Mouse (Mus musculus) lung, postnatal 14 days (tissue): ENCODE data around the gene Plxnb1.
A peak's percentile ranks its signal among the peaks of the same experiment; 100 is the strongest.

Experiments used
- DNase-seq: peaks from one replicate; pipeline ENCODE4 v3.0.0; 2021

The Plxnb1 gene

DNA sequence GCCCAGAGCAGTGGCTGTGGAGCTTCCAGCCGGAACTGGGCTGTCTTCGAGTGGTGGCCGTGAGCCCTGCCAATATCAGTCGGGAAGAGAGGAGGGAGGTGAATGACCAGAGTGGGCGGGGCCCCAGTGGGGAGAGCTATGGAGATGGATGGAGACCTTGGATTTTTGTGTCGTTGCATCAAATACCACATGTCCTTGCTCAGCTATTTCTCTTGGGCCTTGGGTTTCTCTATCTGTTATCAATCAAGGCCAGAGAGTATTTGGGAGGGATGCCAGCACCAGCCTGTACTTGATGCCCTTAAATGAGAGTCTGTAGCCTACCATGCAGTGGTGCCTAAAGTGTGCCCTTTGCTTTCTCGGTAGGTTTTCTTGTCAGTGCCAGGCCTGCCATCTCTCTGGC is 8.1 kb downstream of the Plxnb1 start:
- no peak for DNase-seq

DNA sequence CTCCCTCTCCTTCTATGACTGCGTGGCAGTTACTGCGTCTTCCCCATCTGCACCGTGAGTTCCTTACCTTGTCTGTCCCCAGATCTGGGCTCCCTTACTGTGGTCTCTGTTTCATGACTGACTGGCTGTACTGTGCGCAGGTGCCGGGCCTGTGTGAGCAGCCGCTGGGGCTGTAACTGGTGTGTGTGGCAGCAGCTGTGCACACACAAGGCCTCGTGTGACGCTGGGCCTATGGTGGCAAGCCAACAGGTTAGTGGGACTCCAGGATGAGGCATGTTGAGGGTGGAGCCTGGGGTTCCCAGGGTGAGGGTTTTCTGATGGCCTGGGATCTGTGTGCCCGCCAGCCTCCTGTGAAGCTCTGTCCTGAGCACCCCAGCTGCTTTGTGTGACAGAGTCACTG is 8.9 kb downstream of the Plxnb1 start:
- no peak for DNase-seq

DNA sequence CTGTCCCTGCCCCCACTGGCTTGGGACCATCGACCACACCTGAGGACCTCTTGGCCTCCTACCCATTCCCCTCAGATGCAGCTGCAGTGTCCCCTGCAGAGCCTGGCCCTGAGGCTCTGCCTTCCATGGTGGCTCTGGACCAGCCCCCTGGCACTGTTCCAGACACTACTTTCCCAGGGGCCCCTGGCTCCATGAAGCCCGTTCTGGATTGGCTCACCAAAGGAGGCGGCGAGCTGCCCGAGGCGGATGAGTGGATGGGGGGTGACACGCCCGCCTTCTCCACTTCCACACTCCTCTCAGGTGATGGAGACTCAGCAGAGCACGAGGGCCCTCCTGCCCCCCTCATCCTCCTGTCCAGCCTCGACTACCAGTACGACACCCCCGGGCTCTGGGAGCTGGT is 9.8 kb downstream of the Plxnb1 start:
- DNase-seq = peak; percentile 43

DNA sequence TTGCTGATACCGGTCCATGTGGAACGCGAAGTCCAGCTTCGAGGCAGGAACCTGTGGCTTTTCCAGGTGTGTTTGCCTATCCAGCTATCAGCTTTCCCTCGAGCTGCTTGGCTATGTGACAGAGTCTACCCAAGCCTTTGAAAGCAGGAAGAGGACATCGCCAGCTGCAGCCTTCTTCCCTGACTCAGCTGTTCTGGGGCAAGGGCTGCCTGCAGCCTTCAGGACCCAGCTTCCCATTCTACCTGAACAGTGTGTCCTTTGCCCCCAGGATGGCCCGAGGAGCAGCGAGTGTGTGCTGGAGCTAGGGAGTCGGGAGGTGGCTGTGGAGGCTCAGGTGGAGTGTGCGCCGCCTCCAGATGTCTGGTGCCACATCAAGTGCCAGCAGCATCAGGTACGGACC is 10.5 kb downstream of the Plxnb1 start:
- no peak for DNase-seq

DNA sequence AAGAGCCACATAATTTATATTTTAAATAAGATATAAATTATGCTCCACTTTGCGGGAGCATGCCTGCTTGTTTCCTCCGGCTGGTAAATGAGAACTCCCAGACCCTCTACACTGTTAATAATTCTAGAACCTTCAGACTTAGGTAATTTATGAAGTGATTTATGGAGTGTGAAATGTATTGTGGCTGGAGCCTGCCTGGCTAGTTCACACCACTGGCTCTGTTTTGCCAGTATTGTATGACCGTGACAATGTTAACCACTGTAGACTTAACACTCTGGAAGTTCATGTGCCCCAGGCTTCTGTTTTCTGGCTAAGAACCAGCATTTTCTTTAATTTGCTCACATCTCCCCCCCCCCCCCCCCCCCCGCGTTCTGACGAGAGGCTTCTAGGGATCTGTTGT is 12.2 kb downstream of the Plxnb1 start:
- DNase-seq = no peak

DNA sequence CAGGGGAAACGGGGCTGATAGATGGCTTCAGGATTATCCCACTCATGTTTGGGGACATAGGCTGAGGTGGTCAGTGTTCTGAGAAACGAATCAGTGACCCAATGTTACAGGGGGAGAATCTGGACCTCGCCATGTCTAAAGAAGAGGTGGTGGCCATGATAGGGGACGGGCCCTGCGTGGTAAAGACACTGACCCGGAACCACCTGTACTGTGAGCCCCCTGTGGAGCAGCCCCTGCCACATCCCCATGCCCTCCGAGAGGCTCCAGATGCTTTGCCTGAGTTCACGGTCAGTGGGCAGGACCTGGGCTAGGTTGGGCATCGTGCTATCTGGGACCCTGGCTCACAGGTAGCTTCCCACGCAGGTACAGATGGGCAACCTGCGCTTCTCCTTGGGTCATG is 15.1 kb downstream of the Plxnb1 start:
- DNase-seq = no peak

DNA sequence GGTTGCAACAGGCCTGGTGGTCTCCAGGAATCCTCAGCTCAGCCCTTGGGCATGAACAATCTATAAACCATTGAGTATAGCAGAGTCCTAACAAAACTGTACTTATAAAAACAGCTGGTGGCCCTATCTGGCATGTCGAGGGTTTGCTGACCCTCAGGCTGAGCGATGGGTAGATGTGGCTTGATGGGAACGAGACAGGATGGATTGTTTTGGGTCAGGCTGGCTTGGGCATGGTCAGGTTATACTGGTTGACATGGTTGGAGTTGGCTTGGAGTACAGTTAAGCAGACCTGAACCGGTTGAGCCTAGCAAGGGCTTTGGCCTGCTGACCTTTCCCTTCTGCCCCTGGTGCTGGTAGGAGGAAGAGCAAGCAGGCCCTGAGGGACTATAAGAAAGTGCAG is 15.9 kb downstream of the Plxnb1 start:
- DNase-seq = no peak

DNA sequence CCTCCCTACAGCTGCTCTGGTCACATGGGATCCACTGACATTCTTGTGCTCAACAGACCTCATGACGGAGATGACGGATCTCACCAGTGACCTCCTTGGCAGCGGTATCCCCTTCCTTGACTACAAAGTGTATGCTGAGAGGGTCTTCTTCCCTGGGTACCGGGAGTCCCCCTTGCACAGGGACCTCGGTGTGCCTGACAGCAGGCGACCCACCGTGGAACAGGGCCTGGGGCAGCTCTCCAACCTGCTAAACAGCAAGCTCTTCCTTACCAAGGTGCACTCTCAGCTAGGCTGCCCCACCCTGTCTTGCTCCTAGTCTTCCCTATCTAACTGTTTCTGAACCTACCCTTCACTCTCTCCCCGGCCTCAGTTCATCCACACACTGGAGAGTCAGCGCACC is 16.4 kb downstream of the Plxnb1 start:
- DNase-seq = no peak

DNA sequence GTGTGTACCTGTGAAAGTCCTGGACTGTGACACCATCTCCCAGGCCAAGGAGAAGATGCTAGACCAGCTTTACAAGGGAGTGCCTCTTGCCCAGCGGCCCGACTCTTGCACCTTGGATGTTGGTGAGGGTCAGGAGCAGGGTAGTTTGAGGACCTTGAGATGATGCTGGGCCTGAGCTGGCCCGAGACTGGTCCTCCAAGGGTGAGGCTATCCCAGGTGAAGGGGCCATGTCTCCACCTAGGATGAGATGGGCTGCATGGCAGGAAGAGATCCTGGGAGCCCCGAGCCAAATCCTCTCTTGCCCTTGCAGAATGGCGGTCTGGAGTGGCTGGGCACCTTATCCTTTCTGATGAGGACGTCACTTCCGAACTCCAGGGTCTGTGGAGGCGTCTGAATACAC is 18.1 kb downstream of the Plxnb1 start:
- DNase-seq = no peak

DNA sequence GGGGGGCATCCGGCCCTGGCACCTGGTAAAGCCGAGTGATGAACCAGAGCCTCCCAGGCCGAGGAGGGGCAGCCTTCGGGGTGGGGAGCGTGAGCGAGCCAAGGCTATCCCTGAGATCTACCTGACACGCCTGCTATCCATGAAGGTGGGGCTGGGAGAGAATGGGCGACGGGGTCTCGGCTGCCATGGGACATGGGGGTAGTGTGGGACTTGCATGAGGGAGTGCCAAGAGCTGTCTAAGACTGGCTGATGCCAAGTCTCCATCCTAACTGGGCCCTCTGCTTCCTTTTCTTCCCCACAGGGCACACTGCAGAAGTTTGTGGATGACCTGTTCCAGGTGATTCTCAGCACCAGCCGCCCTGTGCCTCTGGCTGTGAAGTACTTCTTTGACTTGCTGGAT is 19.1 kb downstream of the Plxnb1 start:
- no peak for DNase-seq

DNA sequence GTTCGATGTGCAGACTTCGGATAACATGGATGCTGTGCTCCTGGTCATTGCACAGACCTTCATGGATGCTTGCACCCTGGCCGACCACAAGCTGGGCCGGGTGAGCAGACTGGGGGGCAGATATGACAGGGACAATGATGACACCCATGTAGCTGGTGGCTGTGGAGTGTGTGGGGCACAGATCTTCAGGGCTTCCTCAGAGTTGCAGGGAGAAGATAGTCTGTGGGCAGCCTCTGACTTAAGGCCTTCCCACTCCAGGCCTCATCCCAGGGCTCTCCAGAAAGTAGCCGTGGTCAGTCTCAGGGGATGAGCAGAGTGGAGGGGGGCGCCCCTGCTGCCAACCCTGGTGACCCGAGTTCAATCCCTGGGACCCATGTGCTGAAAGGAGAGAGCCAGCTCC is 19.7 kb downstream of the Plxnb1 start:
- no peak for DNase-seq

DNA sequence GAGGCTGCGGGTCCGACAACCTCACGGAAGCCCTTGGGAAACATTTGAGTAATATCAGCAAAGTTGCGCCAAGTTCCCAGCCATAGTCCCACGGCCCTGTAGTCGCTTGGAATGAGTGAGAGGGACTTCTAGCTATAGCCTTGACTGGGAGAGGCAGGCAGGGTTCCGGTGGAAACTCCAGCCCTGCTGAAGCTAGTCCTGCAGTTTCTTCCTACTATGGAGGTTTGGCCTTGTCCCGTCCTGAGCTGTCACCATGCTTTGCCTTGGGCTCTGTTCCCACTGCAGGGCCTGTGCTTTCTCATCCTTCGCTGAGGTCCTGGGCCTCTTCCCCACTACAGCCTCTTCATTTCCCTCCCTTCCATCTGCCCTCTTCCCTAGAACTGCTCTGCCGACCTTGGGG is 21.0 kb downstream of the Plxnb1 start:
- DNase-seq = no peak

DNA sequence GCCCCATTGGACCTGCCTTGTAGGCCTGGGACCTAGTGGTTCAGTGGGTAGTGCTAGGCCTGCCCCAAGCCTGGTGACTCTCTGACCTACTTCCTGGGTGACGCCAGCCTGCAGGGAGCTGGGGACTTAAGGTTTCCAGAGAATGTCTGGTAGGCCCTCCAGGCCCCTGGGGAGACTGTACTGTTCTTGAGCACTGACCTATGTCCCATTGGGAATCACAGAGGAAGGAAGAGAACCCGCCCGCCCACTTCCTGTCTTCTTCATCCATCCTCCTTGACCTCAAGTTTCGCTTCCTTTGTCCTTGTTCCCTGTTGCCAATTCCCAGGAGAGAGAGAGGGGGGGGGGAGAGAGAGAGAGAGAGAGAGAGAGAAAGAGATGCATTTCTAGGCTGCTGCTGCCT is 22.9 kb downstream of the Plxnb1 start:
- peak; percentile 30 for DNase-seq

DNA sequence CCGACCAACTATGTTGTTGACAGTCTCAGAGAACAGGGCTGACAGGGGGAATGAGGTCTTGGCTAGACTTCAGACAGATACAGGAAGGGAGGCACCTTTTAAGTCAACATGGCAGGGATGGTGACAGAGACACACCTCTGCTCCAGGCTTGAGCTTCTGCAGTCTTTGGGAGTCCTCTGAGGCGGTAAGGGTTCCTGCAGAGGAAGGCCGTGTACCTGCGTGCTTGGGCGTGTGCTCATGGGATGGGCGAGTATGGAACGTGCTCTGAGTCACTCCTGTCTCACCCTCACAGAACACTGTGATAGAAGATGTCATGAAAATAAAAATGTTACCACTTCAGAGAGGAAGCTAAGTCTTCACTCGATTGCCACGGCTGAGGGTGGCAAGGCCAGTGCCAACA is 24.4 kb downstream of the Plxnb1 start:
- DNase-seq = no peak

DNA sequence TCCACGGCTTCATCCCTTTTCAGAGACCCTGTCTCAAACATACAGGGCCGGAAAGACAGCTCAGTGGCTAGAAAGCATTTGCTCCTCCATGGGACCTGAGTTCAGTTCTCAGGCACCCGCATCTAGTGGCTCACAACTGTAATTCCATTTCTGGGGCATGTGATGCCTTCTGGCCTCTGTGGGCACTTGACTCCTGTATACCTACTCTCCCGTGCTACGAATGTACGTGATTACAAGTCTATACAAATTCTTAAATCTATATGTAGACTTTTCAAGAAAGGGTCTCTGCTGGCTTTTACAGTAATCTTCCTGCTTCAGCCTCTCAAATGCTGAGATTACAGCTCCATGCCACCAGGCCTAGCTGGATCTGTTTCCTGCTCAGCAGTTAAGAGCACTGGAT is 25.8 kb downstream of the Plxnb1 start:
- DNase-seq = no peak

DNA sequence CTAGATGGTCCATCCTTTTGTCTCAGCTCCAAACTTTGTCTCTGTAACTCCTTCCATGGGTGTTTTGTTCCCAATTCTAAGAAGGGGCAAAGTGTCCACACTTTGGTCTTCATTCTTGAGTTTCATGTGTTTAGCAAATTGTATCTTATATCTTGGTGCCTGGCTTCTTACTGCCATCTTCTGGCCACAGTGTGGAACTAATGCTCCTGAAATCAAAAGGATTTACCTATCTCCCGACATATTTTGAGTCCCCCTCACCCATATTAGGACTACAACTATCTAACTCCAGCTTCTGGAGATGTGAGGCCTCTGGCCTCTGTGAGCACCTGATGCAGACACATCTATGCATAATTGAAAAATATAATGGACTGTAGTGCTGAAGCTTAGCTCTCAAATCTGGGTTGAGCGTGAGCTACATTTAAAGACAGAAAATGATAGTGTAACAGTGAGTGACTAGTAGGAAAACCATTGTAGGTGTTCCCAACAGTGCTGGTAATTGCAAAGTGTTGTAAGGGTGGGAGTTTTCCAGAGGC is 27.4 kb downstream of the Plxnb1 start:
- DNase-seq = peak; percentile 44

DNA sequence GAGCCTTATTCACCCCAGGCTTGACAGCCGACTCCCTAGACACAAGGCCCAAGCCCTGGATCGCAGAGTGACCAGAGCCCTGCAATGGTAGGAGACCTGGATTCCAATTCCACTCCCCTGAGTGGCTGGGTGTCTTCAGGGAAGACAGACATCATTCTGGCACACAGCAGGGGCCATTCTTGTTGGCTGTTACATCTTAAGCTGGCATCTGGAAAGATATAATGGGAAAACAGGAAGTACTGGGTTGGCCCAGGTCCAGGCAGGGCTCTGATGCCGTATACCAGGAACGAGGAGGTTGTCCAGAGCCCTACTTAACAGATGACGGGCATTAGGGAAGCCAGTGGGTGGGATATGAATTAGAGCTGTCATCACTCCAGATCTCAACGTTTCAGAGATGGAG is 28.1 kb downstream of the Plxnb1 start:
- peak; percentile 33 for DNase-seq

DNA sequence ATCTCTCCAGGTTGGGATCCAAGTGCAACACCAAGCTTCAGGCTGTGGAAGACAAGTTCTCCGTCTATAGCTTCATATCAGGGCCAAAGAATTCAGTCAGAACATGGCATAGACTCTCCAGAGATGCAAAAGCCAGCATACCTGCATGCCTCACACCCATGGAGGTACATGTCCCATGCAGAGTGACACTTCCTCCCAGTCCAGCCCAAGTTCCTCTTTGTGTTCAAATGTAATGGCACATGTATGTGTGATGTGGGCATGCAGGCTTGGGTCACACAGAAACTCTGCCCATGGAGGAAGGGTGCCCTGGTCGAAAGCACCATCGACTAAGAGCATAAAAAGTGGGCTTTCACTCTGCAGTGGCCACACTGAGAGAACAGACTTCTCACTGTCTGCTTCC is 29.0 kb downstream of the Plxnb1 start:
- no peak for DNase-seq

DNA sequence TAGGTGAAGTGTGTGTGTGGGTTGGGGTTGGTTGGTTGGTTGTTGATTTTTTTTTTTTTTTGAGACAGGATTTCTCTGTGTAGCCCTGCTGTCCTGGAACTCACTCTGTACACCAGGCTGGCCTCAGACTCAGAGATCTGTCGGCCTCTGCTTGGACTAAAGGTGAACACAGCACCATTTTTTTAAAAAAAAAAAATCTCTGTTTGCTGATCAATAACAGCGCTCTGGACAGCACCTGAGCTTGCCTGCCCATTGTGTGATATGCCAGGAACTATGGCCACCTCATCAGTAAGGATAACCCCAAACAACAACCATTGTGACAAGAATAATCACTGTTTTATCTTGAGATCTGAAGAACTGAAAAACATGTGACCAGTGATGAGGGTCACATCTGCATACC is 29.9 kb downstream of the Plxnb1 start:
- DNase-seq = no peak

DNA sequence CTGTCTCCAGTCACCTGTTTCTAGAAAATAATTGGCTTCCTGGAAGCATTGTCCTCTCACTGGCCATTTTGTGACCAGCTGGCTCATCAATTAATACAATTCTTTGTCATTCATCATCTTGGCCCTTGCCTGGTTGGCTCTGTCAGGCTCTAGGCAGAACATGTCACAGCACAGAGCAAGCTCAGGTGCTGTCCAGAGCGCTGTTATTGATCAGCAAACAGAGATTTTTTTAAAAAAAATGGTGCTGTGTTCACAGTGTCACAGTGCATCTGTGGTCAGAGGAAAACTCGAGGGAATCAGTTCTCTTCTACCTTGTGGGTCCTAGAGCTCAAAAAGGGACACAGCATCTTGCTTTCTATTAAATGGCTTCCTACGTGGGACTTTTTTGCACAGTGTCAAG is 30.3 kb downstream of the Plxnb1 start:
- DNase-seq = no peak

DNA sequence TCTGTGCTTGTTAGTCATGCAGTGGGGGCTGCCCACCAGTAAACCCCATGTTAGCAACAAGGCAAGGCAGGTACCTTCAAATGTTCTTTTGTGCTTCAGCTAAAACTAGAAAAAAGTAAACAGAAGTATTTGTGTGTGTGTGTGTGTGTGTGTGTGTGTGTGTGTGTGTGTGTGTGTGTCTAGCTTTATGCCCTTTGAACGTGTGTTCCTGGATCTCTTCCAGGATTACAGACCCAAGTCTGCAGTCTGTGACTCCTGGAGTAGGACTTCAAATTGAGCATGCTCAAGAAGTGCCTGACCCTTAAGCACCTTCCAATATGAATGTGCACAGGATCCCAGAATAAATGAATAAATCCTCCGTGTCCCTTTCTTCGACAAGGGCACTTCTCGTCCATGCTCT is 31.9 kb downstream of the Plxnb1 start:
- no peak for DNase-seq

DNA sequence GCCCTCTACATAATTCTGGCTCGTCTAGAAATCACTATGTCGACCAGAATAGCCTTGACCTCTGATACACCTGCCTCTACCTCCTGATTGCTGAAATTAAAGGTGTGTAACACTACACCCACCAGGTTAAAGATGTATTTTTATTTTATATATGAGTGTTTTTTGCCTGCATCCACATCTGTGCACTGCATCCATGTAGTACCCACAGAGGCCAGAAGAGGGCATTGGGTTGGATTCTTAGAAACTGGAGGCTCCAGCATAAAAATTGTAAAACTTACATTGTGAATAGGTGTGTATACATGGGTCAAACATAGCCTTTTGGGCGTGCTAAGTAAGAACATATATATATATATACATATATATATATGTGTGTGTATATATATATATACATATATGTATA is 33.0 kb downstream of the Plxnb1 start:
- peak; percentile 62 for DNase-seq

DNA sequence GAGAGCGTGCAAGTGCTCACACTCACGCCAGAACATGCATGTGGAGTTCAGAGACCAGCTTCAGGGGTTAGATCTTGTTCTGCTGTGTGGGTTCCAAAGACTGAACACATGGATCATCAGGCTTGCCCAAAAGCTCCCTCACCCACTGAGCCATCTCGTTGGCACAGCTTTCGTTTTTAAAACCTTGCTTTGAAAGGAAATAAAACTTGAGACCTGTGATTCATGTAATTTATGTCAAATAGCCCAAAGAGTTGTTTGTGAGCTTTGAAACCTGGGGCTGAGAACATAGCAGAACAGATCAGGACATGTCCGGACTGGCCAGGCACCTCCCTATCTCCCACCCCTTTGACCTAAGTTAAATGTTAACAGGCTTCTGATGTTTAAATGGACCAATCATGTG is 34.9 kb downstream of the Plxnb1 start:
- no peak for DNase-seq

DNA sequence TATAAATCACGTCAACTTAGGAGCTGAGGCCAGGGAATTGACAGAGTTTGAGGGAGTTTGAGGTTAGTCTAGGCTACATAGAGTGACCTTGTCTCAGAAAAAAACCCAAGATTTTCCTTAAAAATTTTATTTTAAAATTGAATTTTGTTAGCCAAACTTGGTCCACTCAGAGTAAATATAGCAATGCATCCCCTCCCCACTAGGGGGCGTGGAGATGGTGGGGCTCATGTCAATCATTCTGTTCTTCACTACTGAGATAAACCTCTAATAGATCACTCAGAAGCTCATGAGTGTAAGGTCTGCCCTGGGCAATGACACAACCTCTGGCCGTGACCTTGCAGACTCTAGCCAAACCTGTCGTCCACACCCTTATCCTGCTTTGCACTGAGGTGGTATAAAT is 45.2 kb downstream of the Plxnb1 start:
- DNase-seq = peak; percentile 21

DNA sequence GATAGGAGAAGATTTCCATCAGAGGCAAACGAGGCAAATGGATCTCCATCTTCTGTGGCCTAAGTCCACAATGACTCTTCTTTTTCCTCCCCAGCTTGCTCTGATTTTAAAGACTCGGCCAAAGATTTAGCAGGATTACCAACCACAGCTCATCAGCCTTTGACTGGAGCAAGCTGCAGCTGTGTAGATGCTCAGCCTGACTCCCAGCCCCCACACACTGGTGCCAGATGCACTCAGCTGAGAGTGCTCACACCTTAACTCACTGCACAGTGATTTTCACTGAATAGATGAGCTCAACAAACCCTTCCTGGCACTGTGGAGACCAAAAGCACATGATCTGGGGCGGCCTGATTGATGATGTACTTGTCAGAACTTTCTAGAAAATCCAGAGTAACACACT is 66.8 kb downstream of the Plxnb1 start, which contains the start of gene Fbxw21:
TSS of gene Fbxw21 (minus strand) at position 101 of the 400 bp plus-strand sequence.
- no peak for DNase-seq

DNA sequence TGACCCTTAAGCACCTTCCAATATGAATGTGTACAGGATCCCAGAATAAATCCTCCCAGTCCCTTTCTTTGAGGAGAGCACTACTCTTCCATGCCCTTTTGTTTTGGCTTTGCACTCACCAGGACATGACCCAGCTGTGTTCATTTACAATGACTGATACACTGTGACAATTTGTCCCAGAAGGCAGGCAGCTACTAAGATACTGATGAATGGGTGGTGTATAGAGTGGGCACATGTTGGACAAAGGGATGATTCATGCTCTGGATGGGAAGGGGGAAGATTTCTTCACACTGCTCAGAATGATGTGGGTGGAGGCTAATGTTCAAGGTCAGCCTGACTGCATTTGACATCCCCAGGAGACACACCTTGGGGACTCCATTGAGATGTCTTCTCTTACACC is 72.1 kb downstream of the Plxnb1 start:
- no peak for DNase-seq
